Mouse (Mus musculus) limb, embryonic 14.5 days (tissue): ENCODE results near the gene Fgfr2. TPM values are rescaled to one million over a fixed set of nuclear protein-coding genes. Genes with fewer than 3 reads are reported as not detected.

Experiments used
- ATAC-seq: fragments of 200-750 bp; cut with Nextera tagmentation; 2 replicates; pipeline ENCODE4 v1.8.0; 2017; ENCODE audit warnings: low read depth, moderate number of reproducible peaks, moderate TSS enrichment; ENCODE audit not compliant: low FRiP score
- DNase-seq: peaks from one replicate; pipeline ENCODE4 v3.0.0-alpha.2; 2015; ENCODE audit warnings: low spot score
- H3K27ac ChIP-seq: fragments of 300-500 bp; sonication (generic); replicated peaks from 2 replicates; pipeline ENCODE4 v1.5.1; 2014; ENCODE audit warnings: low read depth, mild to moderate bottlenecking, low read length, moderate library complexity, mixed read lengths
- H3K27me3 ChIP-seq: fragments of 300-500 bp; sonication (generic); 2 replicates; pipeline ENCODE4 v1.6.1; 2014; ENCODE audit warnings: low read length, mixed read lengths; ENCODE audit not compliant: control insufficient read depth, insufficient read depth
- H3K36me3 ChIP-seq: fragments of 300-500 bp; sonication (generic); 2 replicates; pipeline ENCODE4 v1.6.1; 2014; ENCODE audit warnings: mild to moderate bottlenecking, low read length, moderate library complexity, mixed read lengths; ENCODE audit not compliant: control insufficient read depth, insufficient read depth
- H3K4me1 ChIP-seq: fragments of 300-500 bp; sonication (generic); 2 replicates; pipeline ENCODE4 v1.6.1; 2014; ENCODE audit warnings: antibody characterized with exemption, low read length, mixed read lengths; ENCODE audit not compliant: control insufficient read depth, insufficient read depth
- H3K4me2 ChIP-seq: fragments of 300-500 bp; sonication (generic); replicated peaks from 2 replicates; pipeline ENCODE4 v1.6.1; 2014; ENCODE audit warnings: low read depth, mild to moderate bottlenecking, low read length, moderate library complexity; ENCODE audit not compliant: severe bottlenecking
- H3K4me3 ChIP-seq: fragments of 300-500 bp; sonication (generic); replicated peaks from 2 replicates; pipeline ENCODE4 v1.5.1; 2014; ENCODE audit warnings: low read length
- H3K9ac ChIP-seq: fragments of 300-500 bp; sonication (generic); 2 replicates; pipeline ENCODE4 v1.6.1; 2014; ENCODE audit warnings: mild to moderate bottlenecking, low read depth, low read length, moderate library complexity; ENCODE audit not compliant: severe bottlenecking
- H3K9me3 ChIP-seq: fragments of 300-500 bp; sonication (generic); 2 replicates; pipeline ENCODE4 v1.6.1; 2016; ENCODE audit warnings: low read length; ENCODE audit not compliant: control insufficient read depth
- POLR2A ChIP-seq: fragments of 200-500 bp; IDR thresholded peaks from 2 replicates; pipeline ENCODE4 v1.8.0; 2012; ENCODE audit warnings: inconsistent platforms, mild to moderate bottlenecking, moderate library complexity, borderline replicate concordance; ENCODE audit not compliant: insufficient read depth, insufficient read length; ENCODE audit errors: extremely low read depth
- WGBS: fragments of 180-500 bp; shearing (Covaris S2); extraction: QIAGEN DNeasy Blood & Tissue Kit; methylation state at CpG from one replicate; pipeline ENCODE4 v1.1.7; 2014; 5-methylcytosine and 5-hydroxymethylcytosine counted together
- polyA plus RNA-seq, 2 experiments: library from polyadenylated mRNA; depleted of rRNA in 1 of 2; stranded (reverse) in 1 of 2; unstranded in 1 of 2; fragments of >200 nt; fragmentation: Nextera tagmentation in 1 of 2; extraction: Ambion mirVana in 1 of 2; gene quantifications; 2 replicates each; pipeline versions ENCODE4 v1.2.1 to v1.2.3; 2012 to 2014

Fgfr2 gene
- polyA plus RNA-seq, 2 experiments, result 131 to 133 TPM

DNA sequence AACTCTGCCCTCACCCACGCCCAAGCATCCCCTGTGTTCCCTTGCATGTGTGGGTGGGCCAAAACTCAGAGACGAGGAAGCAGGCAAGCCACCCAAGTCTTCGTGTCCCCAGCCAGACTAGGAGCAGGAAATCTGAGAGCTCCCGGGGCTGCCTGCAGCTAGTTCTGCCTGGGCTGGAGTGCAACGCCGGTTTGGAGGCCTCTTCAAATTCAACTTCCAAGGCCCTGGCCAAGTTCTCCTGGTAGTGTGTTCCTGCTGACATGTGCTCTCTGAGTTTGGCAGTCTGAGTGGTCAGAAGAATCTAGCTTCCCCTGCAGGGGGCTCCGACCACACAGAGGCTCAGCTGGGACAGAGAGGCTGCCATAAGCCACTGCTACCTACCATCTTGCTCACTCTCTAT lies 2948.6 kb downstream of the Fgfr2 start:
- DNase-seq, result peak; percentile 58
- H3K27me3 ChIP-seq, result no peaks in the 10 kb centered on the region
- H3K36me3 ChIP-seq, result peaks cover 81% of the 10 kb centered on the region
- H3K9me3 ChIP-seq, result no peaks in the 10 kb centered on the region
- peaks cover 10% of the 10 kb centered on the region for H3K4me1 ChIP-seq
- H3K4me3 ChIP-seq, result no peak overlapping the region
- H3K9ac ChIP-seq, result no peak overlapping the region
- H3K27ac ChIP-seq, result peak overlapping the region; percentile 15; the same call in 1 of the 2 replicates
- no peak for TF ChIP-seq POLR2A
- no peak overlapping the region for H3K4me2 ChIP-seq
- no peak for ATAC-seq
- WGBS, result 42% methylated on average over 7 of the region's 7 CpGs

GRCm38 (mm10) chr7:130173914-130174313 lies 2949.2 kb downstream of the Fgfr2 start:
- H3K4me2 ChIP-seq, result no peak overlapping the region
- WGBS, result 78% methylated on average over 5 of the region's 5 CpGs
- no peak for ATAC-seq

GRCm38 (mm10) chr7:130170144-130170543 lies 2953.0 kb downstream of the Fgfr2 start:
- Histone ChIP-seq H3K4me3 (no peak overlapping the region), H3K9me3 (no peaks in the 10 kb centered on the region), H3K36me3 (peaks cover 73% of the 10 kb centered on the region), H3K9ac (no peak overlapping the region), H3K4me1 (peaks cover 30% of the 10 kb centered on the region), H3K27me3 (no peaks in the 10 kb centered on the region), H3K4me2 (no peak overlapping the region), H3K27ac (no peak overlapping the region)
- TF ChIP-seq POLR2A, result no peak
- WGBS, result 71% methylated on average over 8 of the region's 8 CpGs
- DNase-seq (no peak), ATAC-seq (no peak)

More at GRCm38 (mm10) chr7:130173914-130174313, 2949.2 kb downstream of the Fgfr2 start:
- no peak for TF ChIP-seq POLR2A
- H3K27me3 ChIP-seq, result no peaks in the 10 kb centered on the region
- no peaks in the 10 kb centered on the region for H3K9me3 ChIP-seq
- peaks cover 10% of the 10 kb centered on the region for H3K4me1 ChIP-seq
- no peak overlapping the region for H3K9ac ChIP-seq
- no peak overlapping the region for H3K4me3 ChIP-seq
- H3K27ac ChIP-seq, result no peak overlapping the region
- DNase-seq, result no peak
- peaks cover 84% of the 10 kb centered on the region for H3K36me3 ChIP-seq

GRCm38 (mm10) chr7:130168296-130168695 lies 2954.9 kb downstream of the Fgfr2 start:
- 54% methylated on average over 12 of the region's 12 CpGs for WGBS
- Histone ChIP-seq H3K36me3 (peaks cover 69% of the 10 kb centered on the region), H3K9me3 (no peaks in the 10 kb centered on the region), H3K4me3 (no peak overlapping the region), H3K27ac (no peak overlapping the region), H3K4me2 (no peak overlapping the region), H3K4me1 (peaks cover 31% of the 10 kb centered on the region), H3K9ac (no peak overlapping the region), H3K27me3 (no peaks in the 10 kb centered on the region)
- no peak for TF ChIP-seq POLR2A
- DNase-seq, result no peak
- ATAC-seq, result no peak

DNA sequence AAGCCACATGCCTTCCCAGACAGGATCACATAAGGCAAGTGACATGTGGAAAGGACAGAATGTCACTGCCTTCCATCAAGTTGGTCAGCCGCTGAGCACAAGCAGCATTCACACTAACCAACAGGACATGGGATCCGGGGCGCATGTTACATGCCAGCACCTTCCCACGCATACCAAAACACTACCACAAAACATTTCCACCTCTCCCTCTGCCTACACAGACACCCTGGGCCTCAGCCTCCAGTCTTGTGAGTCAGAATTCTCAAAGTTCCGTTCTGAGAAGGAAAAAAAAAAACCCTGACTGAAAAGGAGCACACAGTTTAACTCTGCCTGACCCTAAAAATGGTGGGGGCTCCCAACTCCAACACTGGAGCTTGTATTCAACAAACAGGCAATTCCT lies 2955.9 kb downstream of the Fgfr2 start:
- Histone ChIP-seq H3K9me3 (no peaks in the 10 kb centered on the region), H3K27me3 (no peaks in the 10 kb centered on the region), H3K36me3 (peaks cover 70% of the 10 kb centered on the region), H3K9ac (no peak overlapping the region), H3K4me3 (no peak overlapping the region), H3K27ac (peak overlapping the region; percentile 48; the same call in 1 of the 2 replicates), H3K4me2 (no peak overlapping the region), H3K4me1 (peaks cover 31% of the 10 kb centered on the region)
- WGBS, result 73% methylated on average over 5 of the region's 5 CpGs
- ATAC-seq, result no peak
- no peak for TF ChIP-seq POLR2A
- DNase-seq, result no peak

DNA sequence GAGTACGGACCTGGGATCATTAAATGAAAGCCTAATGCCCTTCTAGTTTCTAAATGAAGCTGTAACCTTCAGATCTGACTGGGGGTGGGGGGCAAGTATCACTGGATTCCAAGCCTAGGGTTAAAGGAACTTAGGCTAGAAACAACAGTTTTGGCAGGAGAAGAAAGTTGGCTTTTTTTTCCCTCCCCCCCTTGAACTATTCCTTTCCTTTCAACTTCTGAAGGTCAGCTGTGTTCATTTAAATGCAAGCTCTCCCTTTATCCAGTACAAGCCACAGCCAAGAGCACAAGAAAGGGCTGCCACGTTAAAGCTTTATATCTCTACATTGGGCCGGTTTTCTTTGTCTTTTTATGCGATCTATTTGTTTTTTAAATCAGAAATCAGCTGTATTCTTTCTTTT lies 2957.0 kb downstream of the Fgfr2 start:
- Histone ChIP-seq H3K4me1 (peaks cover 41% of the 10 kb centered on the region), H3K4me3 (no peak overlapping the region), H3K27me3 (no peaks in the 10 kb centered on the region), H3K36me3 (peaks cover 69% of the 10 kb centered on the region), H3K27ac (no peak overlapping the region), H3K9ac (no peak overlapping the region), H3K4me2 (no peak overlapping the region), H3K9me3 (no peaks in the 10 kb centered on the region)
- DNase-seq (peak; percentile 64), ATAC-seq (peak; percentile 27; the same call in 1 of the 2 replicates)
- 49% methylated on average over 4 of the region's 4 CpGs for WGBS
- TF ChIP-seq POLR2A, result no peak
